In genomic region chr17:87102636-87103035, GRCm38 (mm10) we compare ENCODE assay signal across 9 mouse cellular contexts. TPM values are rescaled to one million over a fixed set of nuclear protein-coding genes. Genes with fewer than 3 reads are reported as not detected.
DNase-seq lines count a peak whose midpoint lies in the region; ATAC-seq and TF ChIP-seq lines count a peak whose summit lies in the region.
"Had no signal": no experiment of that assay in that cellular context is flagged by ENCODE, and none has a peak within 500 bp of the region (broad histone marks: within the 10 kb centered on the region; RNA-seq: fewer than 3 reads in every experiment).

No protein-coding gene starts in this region.

- no peak overlapping the region for H3K27ac ChIP-seq in kidney, adult 2 months (ENCODE audit: insufficient read depth, low read depth, low read length)
- no peak overlapping the region for H3K27ac ChIP-seq in hindbrain, embryonic 10.5 days
- no peak overlapping the region for H3K27ac ChIP-seq in forebrain, postnatal 0 days (ENCODE audit: low read depth, low read length)
- H3K27ac ChIP-seq: limb, embryonic 15.5 days had no signal

- DNase-seq in urinary bladder, postnatal 14 days (ENCODE audit: low spot score): peak; percentile 25
- no peak for DNase-seq in urinary bladder, adult 18-20 months (ENCODE audit: low spot score in 2 of 2)
- peak; percentile 75 for DNase-seq in adrenal gland, postnatal 25 days
- peak; percentile 85 for DNase-seq in kidney, adult 2 months
- no peak for DNase-seq in hindbrain, embryonic 10.5 days (ENCODE audit: low spot score)
- no peak for DNase-seq in thymus, postnatal 0 days (ENCODE audit: low spot score)
- no peak for DNase-seq in forebrain, postnatal 0 days

- no peak for ATAC-seq in forebrain, postnatal 0 days

- 0 out of 2 replicates have a peak, but pooled peaks cover 3% of the 10 kb centered on the region for H3K9me3 ChIP-seq in hindbrain, embryonic 10.5 days
- H3K9me3 ChIP-seq in forebrain, postnatal 0 days (ENCODE audit: low read length): no peaks in the 10 kb centered on the region
- H3K9me3 ChIP-seq: limb, embryonic 15.5 days had no signal

- H3K4me3 ChIP-seq in kidney, adult 2 months (ENCODE audit: insufficient read depth, low read depth, low read length): no peak overlapping the region
- H3K4me3 ChIP-seq in myocyte: no peak overlapping the region
- H3K4me3 ChIP-seq in hindbrain, embryonic 10.5 days: no peak overlapping the region
- H3K4me3 ChIP-seq in forebrain, postnatal 0 days (ENCODE audit: low read depth, low read length): no peak overlapping the region
- H3K4me3 ChIP-seq: limb, embryonic 15.5 days had no signal

- WGBS in kidney, adult 2 months: 50% methylated on average over 8 of the region's 8 CpGs
- 76% methylated on average over 8 of the region's 8 CpGs for WGBS in hindbrain, embryonic 10.5 days
- 64% methylated on average over 8 of the region's 8 CpGs for WGBS in forebrain, postnatal 0 days

- TF ChIP-seq CTCF in kidney, adult 2 months (conservative IDR thresholded peaks at IDR 0.05; ENCODE audit: insufficient read depth, insufficient read length, low read depth, low read length): no peak
- TF ChIP-seq CTCF in forebrain, postnatal 0 days (IDR thresholded peaks at IDR 0.05; ENCODE audit: low read depth): no peak

- H3K27me3 ChIP-seq in kidney, adult 2 months (replicated peaks; ENCODE audit: control insufficient read depth, insufficient read depth, low read length): no peaks in the 10 kb centered on the region
- no peaks in the 10 kb centered on the region for H3K27me3 ChIP-seq in myocyte (ENCODE audit: control insufficient read depth, insufficient read depth, insufficient read length)
- no peaks in the 10 kb centered on the region for H3K27me3 ChIP-seq in hindbrain, embryonic 10.5 days (ENCODE audit: insufficient read depth, poor library complexity, severe bottlenecking)
- no peaks in the 10 kb centered on the region for H3K27me3 ChIP-seq in forebrain, postnatal 0 days (ENCODE audit: insufficient read depth, low read length)
- H3K27me3 ChIP-seq: limb, embryonic 15.5 days had no signal

- H3K4me2 ChIP-seq in myocyte (ENCODE audit: low read depth): peak overlapping the region; percentile 75
- H3K4me2 ChIP-seq in forebrain, postnatal 0 days (ENCODE audit: low read depth): no peak overlapping the region
- H3K4me2 ChIP-seq: limb, embryonic 15.5 days had no signal

- no peak for TF ChIP-seq POLR2A in kidney, adult 2 months (IDR thresholded peaks at IDR 0.05; ENCODE audit: low read depth, low read length)
- no peak for TF ChIP-seq POLR2A in myocyte (IDR thresholded peaks at IDR 0.05; ENCODE audit: insufficient read length, low read depth)

- H3K4me1 ChIP-seq in kidney, adult 2 months (ENCODE audit: control insufficient read depth, insufficient read depth, low read length): peaks cover 19% of the 10 kb centered on the region
- peaks cover 9% of the 10 kb centered on the region for H3K4me1 ChIP-seq in hindbrain, embryonic 10.5 days (replicated peaks)
- 0 out of 2 replicates have a peak, but pooled peaks cover 5% of the 10 kb centered on the region for H3K4me1 ChIP-seq in forebrain, postnatal 0 days (ENCODE audit: insufficient read depth)

- H3K9ac ChIP-seq in forebrain, postnatal 0 days: no peak overlapping the region
- H3K9ac ChIP-seq: limb, embryonic 15.5 days had no signal

- H3K36me3 ChIP-seq in kidney, adult 2 months (ENCODE audit: control insufficient read depth, insufficient read depth, low read length): no peaks in the 10 kb centered on the region
- no peaks in the 10 kb centered on the region for H3K36me3 ChIP-seq in myocyte (ENCODE audit: control insufficient read depth, insufficient read depth)
- no peaks in the 10 kb centered on the region for H3K36me3 ChIP-seq in hindbrain, embryonic 10.5 days
- H3K36me3 ChIP-seq in forebrain, postnatal 0 days (ENCODE audit: insufficient read depth): no peaks in the 10 kb centered on the region
- H3K36me3 ChIP-seq: limb, embryonic 15.5 days had no signal

- no peaks in the 10 kb centered on the region for H3K79me2 ChIP-seq in myocyte (ENCODE audit: control insufficient read depth, insufficient read depth)

- H3ac ChIP-seq in myocyte (ENCODE audit: control insufficient read depth, insufficient read length): no peak overlapping the region

TF ChIP-seq in myocyte, 11 proteins besides CTCF, POLR2A, EP300 and RAD21:
- TF ChIP-seq E2F4 (IDR thresholded peaks at IDR 0.05; ENCODE audit: insufficient read depth) (no peak), SRF (IDR thresholded peaks at IDR 0.05; ENCODE audit: control insufficient read depth, insufficient read length, low read depth) (peak; percentile 51)

RNA-seq across cellular contexts. Expression of gene Socs5, which starts 4.8 kb away (rescaled TPM):
- 82.7 and 83.4 TPM in 2 replicates for total RNA-seq in adrenal gland, postnatal 25 days (2021)
- polyA plus RNA-seq in kidney, adult 2 months (2012; rRNA removed): 11.5 and 11.7 TPM in 2 replicates
- 14.0 TPM for polyA plus RNA-seq in myocyte (2012; fragmentation: generic; extraction: Trizol)
- 7.5 and 8.8 TPM in 2 replicates for polyA plus RNA-seq in hindbrain, embryonic 10.5 days (2016; fragmentation: Nextera tagmentation; extraction: Ambion mirVana)
- 3.5 and 3.6 TPM in 2 replicates for polyA plus RNA-seq in thymus, postnatal 0 days (2015; fragmentation: Nextera tagmentation; extraction: Ambion mirVana)
- total RNA-seq in forebrain, postnatal 0 days (2014; rRNA removed): 17.0 and 20.2 TPM in 2 replicates
- 9.0 and 11.8 TPM in 2 replicates for polyA plus RNA-seq in forebrain, postnatal 0 days (2015; fragmentation: Nextera tagmentation; extraction: Ambion mirVana)

Comparison
In these comparisons a context has a peak if more than half of its experiments do, and no peak if none do; other contexts are left out.
1. DNase-seq: peak in urinary bladder, postnatal 14 days (single experiment), adrenal gland, postnatal 25 days (single experiment) and kidney, adult 2 months (single experiment); none in urinary bladder, adult 18-20 months (0 of 2), hindbrain, embryonic 10.5 days (single experiment), thymus, postnatal 0 days (single experiment) and forebrain, postnatal 0 days (single experiment).